ENCODE assay signal across 31 mouse cellular contexts in genomic region chr5:146199540-146199939, GRCm38 (mm10). TPM values are rescaled to one million over a fixed set of nuclear protein-coding genes. Genes with fewer than 3 reads are reported as not detected.
DNase-seq lines count a peak whose midpoint lies in the region; ATAC-seq and TF ChIP-seq lines count a peak whose summit lies in the region.
"Had no signal": no experiment of that assay in that cellular context is flagged by ENCODE, and none has a peak within 500 bp of the region (broad histone marks: within the 10 kb centered on the region; RNA-seq: fewer than 3 reads in every experiment).

No protein-coding gene starts in this region.

- no peak for TF ChIP-seq EP300 in MEL (IDR thresholded peaks at IDR 0.05; ENCODE audit: low read depth in 1 of 2, low read length in 2 of 2)

- H3K4me1 ChIP-seq in heart, embryonic 10.5 days, result no peaks in the 10 kb centered on the region
- H3K4me1 ChIP-seq in MEL (ENCODE audit: control insufficient read depth in 1 of 2, insufficient read depth in 2 of 2, low read length in 2 of 2), result no peaks in the 10 kb centered on the region
- H3K4me1 ChIP-seq: forebrain, embryonic 15.5 days; heart, embryonic 15.5 days; hindbrain, embryonic 15.5 days; limb, embryonic 12.5 days; liver, embryonic 15.5 days; midbrain, embryonic 15.5 days; stomach, embryonic 15.5 days had no signal

- no peaks in the 10 kb centered on the region for H3K27me3 ChIP-seq in heart, embryonic 10.5 days (ENCODE audit: insufficient read depth, poor library complexity, severe bottlenecking)
- H3K27me3 ChIP-seq in MEL (ENCODE audit: control insufficient read depth in 1 of 2, insufficient read depth in 2 of 2, low read length in 2 of 2), result no peaks in the 10 kb centered on the region
- H3K27me3 ChIP-seq: forebrain, embryonic 15.5 days; heart, embryonic 15.5 days; hindbrain, embryonic 15.5 days; limb, embryonic 12.5 days; liver, embryonic 15.5 days; midbrain, embryonic 15.5 days; stomach, embryonic 15.5 days had no signal

- no peak for TF ChIP-seq POLR2A in MEL (IDR thresholded peaks at IDR 0.05; ENCODE audit: control insufficient read depth in 1 of 2, insufficient read depth in 1 of 2, low read depth in 1 of 2, low read length in 2 of 2, poor library complexity in 1 of 2)

- DNase-seq in heart, adult 11 months, result peak; percentile 40
- DNase-seq in heart, embryonic 10.5 days (ENCODE audit: low spot score), result no peak
- no peak for DNase-seq in layer of hippocampus, adult 2 months (ENCODE audit: low spot score in 2 of 2)
- DNase-seq in layer of hippocampus, adult 9-10 months (ENCODE audit: low spot score), result no peak
- peak; percentile 43 for DNase-seq in MEL (ENCODE audit: low read depth, low spot score)
- no peak for DNase-seq in right cerebral cortex, adult 2 months (ENCODE audit: low spot score in 2 of 2)
- no peak for DNase-seq in retina, postnatal 1 day
- DNase-seq: adrenal gland, postnatal 36 days; cerebellum, adult 11-12 months; cerebellum, postnatal 14 days; embryo, embryonic 11 days; heart, postnatal 4 days; lung, postnatal 14 days; thymus, adult 2 months had no signal

- TF ChIP-seq RAD21 in MEL (IDR thresholded peaks at IDR 0.05; ENCODE audit: low read depth, low read length), result no peak

- H3K4me3 ChIP-seq in heart, embryonic 10.5 days, result no peak overlapping the region
- no peak overlapping the region for H3K4me3 ChIP-seq in layer of hippocampus, adult 2 months
- H3K4me3 ChIP-seq in MEL (ENCODE audit: control insufficient read depth in 1 of 2, insufficient read depth in 1 of 2, low read depth in 2 of 2, low read length in 2 of 2), result no peak overlapping the region
- H3K4me3 ChIP-seq: forebrain, embryonic 15.5 days; heart, embryonic 15.5 days; hindbrain, embryonic 15.5 days; limb, embryonic 12.5 days; liver, embryonic 15.5 days; midbrain, embryonic 15.5 days; myocyte; stomach, embryonic 15.5 days had no signal

- 73% methylated on average over 2 of the region's 2 CpGs for WGBS in heart, embryonic 10.5 days

- TF ChIP-seq CTCF in layer of hippocampus, adult 2 months (conservative IDR thresholded peaks at IDR 0.05), result peak; percentile 19; the same call in 1 of the 2 replicates
- peak in 1 of 3 experiments; percentile 31; a peak in 2 of 6 replicates for TF ChIP-seq CTCF in MEL (IDR thresholded peaks at IDR 0.05 in 2 of 3, conservative IDR thresholded peaks at IDR 0.05 in 1 of 3; ENCODE audit: control insufficient read depth in 1 of 3, insufficient read depth in 1 of 3, low read depth in 2 of 3, low read length in 3 of 3, poor library complexity in 1 of 3, severe bottlenecking in 1 of 3)

- ATAC-seq in megakaryocyte progenitor cell, adult 5-6 weeks (replicated peaks; ENCODE audit: poor library complexity), result peak; percentile 85
- ATAC-seq: forebrain, embryonic 15.5 days; intestine, embryonic 16.5 days; midbrain, embryonic 15.5 days had no signal

- H3K36me3 ChIP-seq in heart, embryonic 10.5 days, result peaks cover 26% of the 10 kb centered on the region
- peaks cover 0 to 1% of the 10 kb centered on the region in 2 experiments; a peak in 2 of 4 replicates for H3K36me3 ChIP-seq in MEL (ENCODE audit: control insufficient read depth in 1 of 2, insufficient read depth in 2 of 2, low read length in 2 of 2)

- H3K79me2 ChIP-seq in MEL (ENCODE audit: control insufficient read depth, insufficient read depth, low read length, poor library complexity), result no peaks in the 10 kb centered on the region

- H3K9ac ChIP-seq in MEL (ENCODE audit: control insufficient read depth, low read depth, low read length, poor library complexity, severe bottlenecking), result no peak overlapping the region
- H3K9ac ChIP-seq: forebrain, embryonic 15.5 days; heart, embryonic 15.5 days; hindbrain, embryonic 15.5 days; limb, embryonic 12.5 days; liver, embryonic 15.5 days; midbrain, embryonic 15.5 days; stomach, embryonic 15.5 days had no signal

- 0 out of 2 replicates have a peak, but pooled peaks cover 3% of the 10 kb centered on the region for H3K9me3 ChIP-seq in heart, embryonic 10.5 days
- no peaks in the 10 kb centered on the region for H3K9me3 ChIP-seq in MEL (replicated peaks; ENCODE audit: insufficient read depth, low read length)
- H3K9me3 ChIP-seq: forebrain, embryonic 15.5 days; heart, embryonic 15.5 days; hindbrain, embryonic 15.5 days; liver, embryonic 15.5 days; midbrain, embryonic 15.5 days; stomach, embryonic 15.5 days had no signal

- no peak overlapping the region for H3K27ac ChIP-seq in heart, embryonic 10.5 days
- H3K27ac ChIP-seq in layer of hippocampus, adult 2 months, result no peak overlapping the region
- no peak overlapping the region for H3K27ac ChIP-seq in MEL (ENCODE audit: control insufficient read depth, low read depth, low read length)
- H3K27ac ChIP-seq: forebrain, embryonic 15.5 days; heart, embryonic 15.5 days; hindbrain, embryonic 15.5 days; limb, embryonic 12.5 days; liver, embryonic 15.5 days; midbrain, embryonic 15.5 days; stomach, embryonic 15.5 days had no signal

TF ChIP-seq in MEL, 35 proteins besides CTCF, POLR2A, EP300 and RAD21:
- TF ChIP-seq MYC (IDR thresholded peaks at IDR 0.05; ENCODE audit: low read depth, low read length) (no peak), NELFE (IDR thresholded peaks at IDR 0.05; ENCODE audit: low read depth, low read length) (no peak), CHD1 (IDR thresholded peaks at IDR 0.05; ENCODE audit: low read depth, low read length) (no peak), HCFC1 (IDR thresholded peaks at IDR 0.05; ENCODE audit: low read depth, low read length) (no peak), POLR2AphosphoS5 (IDR thresholded peaks at IDR 0.05; ENCODE audit: borderline replicate concordance, low read depth, low read length) (no peak), TCF12 (IDR thresholded peaks at IDR 0.05; ENCODE audit: low read depth, low read length) (no peak), SMC3 (IDR thresholded peaks at IDR 0.05; ENCODE audit: low read depth, low read length) (peak; percentile 38)
TF ChIP-seq in MEL: peak in this region for 1.

RNA-seq across cellular contexts. Expression of gene 1700001J03Rik, which starts 14.4 kb away (rescaled TPM):
- not detected in 2 replicates for polyA plus RNA-seq in heart, embryonic 10.5 days (2016; fragmentation: Nextera tagmentation; extraction: Ambion mirVana)
- 1 to 10 TPM; 1.2 to 1.6 TPM for total RNA-seq in layer of hippocampus, adult 2 months (2021)
- not detected in 2 replicates for total RNA-seq in MEL (2012; rRNA removed)
- polyA plus RNA-seq in MEL (2012; ENCODE audit: insufficient read depth in 1 of 2, insufficient read length in 2 of 2, low read depth in 1 of 2, low replicate concordance in 2 of 2, missing spikeins in 1 of 2), result under 1 TPM in 1 of 2 experiments, not detected in 1; 0.18 TPM
- 0.51 and 0.79 TPM in 2 replicates for total RNA-seq in megakaryocyte progenitor cell, adult 5-6 weeks (2015)
- total RNA-seq in megakaryocyte progenitor cell, adult 5-6 weeks (2017), result not detected in 2 replicates
- total RNA-seq: megakaryocyte-erythroid progenitor cell, adult 5-6 weeks had no signal
- polyA plus RNA-seq: embryonic facial prominence, embryonic 14.5 days; forebrain, embryonic 15.5 days; heart, embryonic 15.5 days; hindbrain, embryonic 15.5 days; intestine, embryonic 16.5 days; limb, embryonic 12.5 days; liver, embryonic 15.5 days; myocyte; neural tube, embryonic 14.5 days; stomach, embryonic 15.5 days had no signal

RNA-seq across cellular contexts. Expression of gene Rnf6, which starts 21.8 kb away (rescaled TPM):
- polyA plus RNA-seq in heart, embryonic 10.5 days (2016; fragmentation: Nextera tagmentation; extraction: Ambion mirVana), result 41.1 and 41.2 TPM in 2 replicates
- 10 to 100 TPM; 64.6 to 70.8 TPM for total RNA-seq in layer of hippocampus, adult 2 months (2021)
- 52.5 and 57.3 TPM in 2 replicates for total RNA-seq in MEL (2012; rRNA removed)
- 10 to 100 TPM; 44.9 to 70.1 TPM for polyA plus RNA-seq in MEL (2012; ENCODE audit: insufficient read depth in 1 of 2, insufficient read length in 2 of 2, low read depth in 1 of 2, low replicate concordance in 2 of 2, missing spikeins in 1 of 2)
- 17.9 and 18.7 TPM in 2 replicates for total RNA-seq in megakaryocyte progenitor cell, adult 5-6 weeks (2015)
- 40.3 and 42.0 TPM in 2 replicates for total RNA-seq in megakaryocyte progenitor cell, adult 5-6 weeks (2017)

RNA-seq across cellular contexts. Expression of gene Gm6309, which starts 29.0 kb away (rescaled TPM):
- not detected in 2 replicates for polyA plus RNA-seq in heart, embryonic 10.5 days (2016; fragmentation: Nextera tagmentation; extraction: Ambion mirVana)
- total RNA-seq in layer of hippocampus, adult 2 months (2021), result not detected
- not detected in 2 replicates for total RNA-seq in MEL (2012; rRNA removed)
- polyA plus RNA-seq in MEL (2012; ENCODE audit: insufficient read depth in 1 of 2, insufficient read length in 2 of 2, low read depth in 1 of 2, low replicate concordance in 2 of 2, missing spikeins in 1 of 2), result not detected
- not detected in 2 replicates for total RNA-seq in megakaryocyte progenitor cell, adult 5-6 weeks (2015)
- not detected in 2 replicates for total RNA-seq in megakaryocyte progenitor cell, adult 5-6 weeks (2017)
- total RNA-seq: adrenal gland, postnatal 36 days; heart, postnatal 4 days; layer of hippocampus, postnatal 25 days; left cerebral cortex, postnatal 10 days; megakaryocyte-erythroid progenitor cell, adult 5-6 weeks had no signal
- polyA plus RNA-seq: embryonic facial prominence, embryonic 14.5 days; forebrain, embryonic 15.5 days; gonadal fat pad, adult 2 months; heart, embryonic 15.5 days; hindbrain, embryonic 15.5 days; intestine, embryonic 16.5 days; large intestine, adult 2 months; limb, embryonic 12.5 days; liver, embryonic 15.5 days; midbrain, embryonic 15.5 days; myocyte; neural tube, embryonic 14.5 days; stomach, embryonic 15.5 days; thymus, adult 2 months had no signal

RNA-seq across cellular contexts. Expression of gene Cdk8, which starts 31.5 kb away (rescaled TPM):
- polyA plus RNA-seq in heart, embryonic 10.5 days (2016; fragmentation: Nextera tagmentation; extraction: Ambion mirVana), result 14.2 and 19.6 TPM in 2 replicates
- 10 to 100 TPM; 40.7 to 44.5 TPM for total RNA-seq in layer of hippocampus, adult 2 months (2021)
- total RNA-seq in MEL (2012; rRNA removed), result 151 and 154 TPM in 2 replicates
- 100 to 1,000 TPM; 139 to 745 TPM for polyA plus RNA-seq in MEL (2012; ENCODE audit: insufficient read depth in 1 of 2, insufficient read length in 2 of 2, low read depth in 1 of 2, low replicate concordance in 2 of 2, missing spikeins in 1 of 2)
- 53.2 and 55.4 TPM in 2 replicates for total RNA-seq in megakaryocyte progenitor cell, adult 5-6 weeks (2015)
- 41.0 and 50.5 TPM in 2 replicates for total RNA-seq in megakaryocyte progenitor cell, adult 5-6 weeks (2017)

RNA-seq across cellular contexts. Expression of gene Gm5565, which starts 39.2 kb away (rescaled TPM):
- not detected in 2 replicates for polyA plus RNA-seq in heart, embryonic 10.5 days (2016; fragmentation: Nextera tagmentation; extraction: Ambion mirVana)
- not detected for total RNA-seq in layer of hippocampus, adult 2 months (2021)
- total RNA-seq in MEL (2012; rRNA removed), result not detected in 2 replicates
- polyA plus RNA-seq in MEL (2012; ENCODE audit: insufficient read depth in 1 of 2, insufficient read length in 2 of 2, low read depth in 1 of 2, low replicate concordance in 2 of 2, missing spikeins in 1 of 2), result not detected
- not detected in 2 replicates for total RNA-seq in megakaryocyte progenitor cell, adult 5-6 weeks (2015)
- not detected in 2 replicates for total RNA-seq in megakaryocyte progenitor cell, adult 5-6 weeks (2017)
- total RNA-seq: adrenal gland, postnatal 36 days; heart, postnatal 4 days; layer of hippocampus, postnatal 25 days; left cerebral cortex, postnatal 10 days; megakaryocyte-erythroid progenitor cell, adult 5-6 weeks had no signal
- polyA plus RNA-seq: embryonic facial prominence, embryonic 14.5 days; forebrain, embryonic 15.5 days; gonadal fat pad, adult 2 months; heart, embryonic 15.5 days; hindbrain, embryonic 15.5 days; intestine, embryonic 16.5 days; large intestine, adult 2 months; limb, embryonic 12.5 days; liver, embryonic 15.5 days; midbrain, embryonic 15.5 days; myocyte; neural tube, embryonic 14.5 days; stomach, embryonic 15.5 days; thymus, adult 2 months had no signal

Comparison
In these comparisons a context has a peak if more than half of its experiments do, and no peak if none do; other contexts are left out.
1. DNase-seq: peak in heart, adult 11 months (single experiment) and MEL (single experiment); none in heart, embryonic 10.5 days (single experiment), layer of hippocampus, adult 2 months (0 of 2), layer of hippocampus, adult 9-10 months (single experiment), right cerebral cortex, adult 2 months (0 of 2) and retina, postnatal 1 day (single experiment).